Mouse (Mus musculus): ENCODE measurements around the gene Tapbp. TPM values are rescaled to one million over a fixed set of nuclear protein-coding genes. Genes with fewer than 3 reads are reported as not detected.
A peak's percentile ranks its signal among the peaks of the same experiment; 100 is the strongest.

The Tapbp gene
- polyA plus RNA-seq, 1 experiment = 30.5 TPM

DNA sequence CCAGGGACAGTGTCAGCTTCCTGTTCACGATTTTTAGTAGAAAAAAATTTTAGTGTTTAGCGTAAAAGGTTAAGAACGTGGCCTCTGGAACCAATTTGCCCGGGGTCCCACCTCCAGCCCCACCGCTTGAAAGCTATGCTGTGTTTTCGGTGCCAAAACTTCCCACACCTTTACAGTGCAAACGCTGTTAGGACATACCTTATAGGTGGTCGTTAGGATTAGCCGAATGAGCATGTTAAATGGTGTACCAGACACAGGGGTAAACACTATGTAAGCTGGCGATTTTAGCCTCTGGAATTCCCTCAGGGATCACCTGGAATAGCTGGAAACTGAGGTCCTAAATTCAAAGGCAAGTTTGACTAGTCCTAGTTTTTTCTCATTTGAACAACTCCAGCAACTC is 40.6 kb downstream of the Tapbp start:
- no peak for TF ChIP-seq MYOD1 (IDR thresholded peaks at IDR 0.05; ENCODE audit: control insufficient read depth, insufficient read length, low read depth)
- no peak for TF ChIP-seq USF1 (IDR thresholded peaks at IDR 0.05; ENCODE audit: low read depth)
- TF ChIP-seq CTCF (IDR thresholded peaks at IDR 0.05; ENCODE audit: control insufficient read depth, insufficient read depth, insufficient read length) = no peak
- no peak for TF ChIP-seq MYOG (IDR thresholded peaks at IDR 0.05; ENCODE audit: control insufficient read depth, extremely low read depth, insufficient read length)
- TF ChIP-seq FOSL1 (IDR thresholded peaks at IDR 0.05; ENCODE audit: insufficient read depth, low read length, poor library complexity, severe bottlenecking) = no peak
- no peak for TF ChIP-seq MAX (IDR thresholded peaks at IDR 0.05)
- no peak for TF ChIP-seq CEBPB (IDR thresholded peaks at IDR 0.05; ENCODE audit: low read depth)
- peaks cover 33% of the 10 kb centered on the region for H3K36me3 ChIP-seq (ENCODE audit: control insufficient read depth, insufficient read depth)
- peaks cover 48% of the 10 kb centered on the region for H3K79me2 ChIP-seq (ENCODE audit: control insufficient read depth, insufficient read depth)
- peak overlapping the region; percentile 83 for H3K4me3 ChIP-seq (ENCODE audit: insufficient read depth, poor library complexity, severe bottlenecking)
- peak overlapping the region; percentile 100 for H3ac ChIP-seq (ENCODE audit: control insufficient read depth, insufficient read length, low read depth)
- H3K27me3 ChIP-seq (ENCODE audit: control insufficient read depth, insufficient read depth, insufficient read length) = no peaks in the 10 kb centered on the region
- H3K79me3 ChIP-seq (ENCODE audit: low read depth) = peaks cover 36% of the 10 kb centered on the region

DNA sequence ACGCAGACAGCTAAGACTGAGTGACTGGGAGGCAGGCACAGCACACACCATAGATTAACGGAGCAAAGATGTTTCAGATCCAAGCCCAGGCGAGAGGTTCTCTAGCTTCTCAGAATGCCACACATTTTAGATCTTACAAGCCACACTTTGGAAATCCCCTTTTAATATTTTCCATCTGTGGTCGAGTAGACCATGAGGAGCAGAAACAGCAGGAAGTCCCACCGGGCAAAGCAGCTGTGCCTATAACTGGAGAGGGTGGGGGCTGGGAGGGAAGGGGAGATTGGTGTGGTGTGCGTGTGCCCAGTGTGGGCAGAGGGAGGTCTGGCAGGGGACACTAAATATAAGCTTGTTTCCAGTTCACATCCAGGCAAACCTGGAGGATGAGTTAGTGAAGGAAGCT is 41.8 kb downstream of the Tapbp start:
- peaks cover 36% of the 10 kb centered on the region for H3K79me3 ChIP-seq (ENCODE audit: low read depth)
- no peaks in the 10 kb centered on the region for H3K27me3 ChIP-seq (ENCODE audit: control insufficient read depth, insufficient read depth, insufficient read length)
- no peak overlapping the region for H3ac ChIP-seq (ENCODE audit: control insufficient read depth, insufficient read length, low read depth)
- H3K36me3 ChIP-seq (ENCODE audit: control insufficient read depth, insufficient read depth) = peaks cover 23% of the 10 kb centered on the region
- peaks cover 44% of the 10 kb centered on the region for H3K79me2 ChIP-seq (ENCODE audit: control insufficient read depth, insufficient read depth)
- H3K4me3 ChIP-seq (ENCODE audit: insufficient read depth, poor library complexity, severe bottlenecking) = no peak overlapping the region
- TF ChIP-seq CTCF (IDR thresholded peaks at IDR 0.05; ENCODE audit: control insufficient read depth, insufficient read depth, insufficient read length) (no peak), USF1 (IDR thresholded peaks at IDR 0.05; ENCODE audit: low read depth) (no peak), MYOG (IDR thresholded peaks at IDR 0.05; ENCODE audit: control insufficient read depth, extremely low read depth, insufficient read length) (no peak), CEBPB (IDR thresholded peaks at IDR 0.05; ENCODE audit: low read depth) (no peak)

GRCm38 (mm10) chr17:33958451-33958850 is 42.8 kb downstream of the Tapbp start:
- H3K79me3 ChIP-seq (ENCODE audit: low read depth) = peaks cover 28% of the 10 kb centered on the region
- H3K36me3 ChIP-seq (ENCODE audit: control insufficient read depth, insufficient read depth) = peaks cover 14% of the 10 kb centered on the region
- no peaks in the 10 kb centered on the region for H3K27me3 ChIP-seq (ENCODE audit: control insufficient read depth, insufficient read depth, insufficient read length)
- no peak for TF ChIP-seq MYOD1 (IDR thresholded peaks at IDR 0.05; ENCODE audit: control insufficient read depth, insufficient read length, low read depth)
- no peak overlapping the region for H3ac ChIP-seq (ENCODE audit: control insufficient read depth, insufficient read length, low read depth)
- no peak overlapping the region for H3K4me3 ChIP-seq (ENCODE audit: insufficient read depth, poor library complexity, severe bottlenecking)
- peaks cover 35% of the 10 kb centered on the region for H3K79me2 ChIP-seq (ENCODE audit: control insufficient read depth, insufficient read depth)

DNA sequence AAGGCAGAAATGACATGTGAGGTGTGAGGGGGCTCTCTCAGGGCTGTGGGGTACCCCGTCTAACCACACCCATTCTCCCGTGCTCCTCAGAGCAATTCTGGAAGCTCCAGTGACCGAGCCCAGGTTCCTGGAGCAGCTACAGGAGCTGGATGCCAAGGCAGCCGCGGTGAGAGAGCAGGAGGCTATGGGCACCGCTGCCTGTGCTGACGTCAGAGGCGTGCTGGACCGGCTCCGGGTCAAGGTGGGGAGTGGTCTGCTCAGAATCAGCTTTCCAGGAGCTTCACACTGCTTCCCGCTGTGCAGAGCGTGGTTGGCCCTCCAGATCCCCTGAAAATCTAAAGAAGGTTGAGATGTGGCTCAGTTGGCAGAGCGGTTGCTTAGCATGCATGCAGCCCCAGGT is 43.4 kb downstream of the Tapbp start:
- TF ChIP-seq FOSL1 (IDR thresholded peaks at IDR 0.05; ENCODE audit: insufficient read depth, low read length, poor library complexity, severe bottlenecking) (no peak), CTCF (IDR thresholded peaks at IDR 0.05; ENCODE audit: control insufficient read depth, insufficient read depth, insufficient read length) (no peak), CEBPB (IDR thresholded peaks at IDR 0.05; ENCODE audit: low read depth) (no peak), USF1 (IDR thresholded peaks at IDR 0.05; ENCODE audit: low read depth) (no peak), MAX (IDR thresholded peaks at IDR 0.05) (no peak), MYOD1 (IDR thresholded peaks at IDR 0.05; ENCODE audit: control insufficient read depth, insufficient read length, low read depth) (no peak), MYOG (IDR thresholded peaks at IDR 0.05; ENCODE audit: control insufficient read depth, extremely low read depth, insufficient read length) (no peak)
- H3K79me3 ChIP-seq (ENCODE audit: low read depth) = peaks cover 23% of the 10 kb centered on the region
- no peaks in the 10 kb centered on the region for H3K27me3 ChIP-seq (ENCODE audit: control insufficient read depth, insufficient read depth, insufficient read length)
- H3K4me3 ChIP-seq (ENCODE audit: insufficient read depth, poor library complexity, severe bottlenecking) = no peak overlapping the region
- H3K36me3 ChIP-seq (ENCODE audit: control insufficient read depth, insufficient read depth) = peaks cover 9% of the 10 kb centered on the region
- H3ac ChIP-seq (ENCODE audit: control insufficient read depth, insufficient read length, low read depth) = no peak overlapping the region
- peaks cover 28% of the 10 kb centered on the region for H3K79me2 ChIP-seq (ENCODE audit: control insufficient read depth, insufficient read depth)

DNA sequence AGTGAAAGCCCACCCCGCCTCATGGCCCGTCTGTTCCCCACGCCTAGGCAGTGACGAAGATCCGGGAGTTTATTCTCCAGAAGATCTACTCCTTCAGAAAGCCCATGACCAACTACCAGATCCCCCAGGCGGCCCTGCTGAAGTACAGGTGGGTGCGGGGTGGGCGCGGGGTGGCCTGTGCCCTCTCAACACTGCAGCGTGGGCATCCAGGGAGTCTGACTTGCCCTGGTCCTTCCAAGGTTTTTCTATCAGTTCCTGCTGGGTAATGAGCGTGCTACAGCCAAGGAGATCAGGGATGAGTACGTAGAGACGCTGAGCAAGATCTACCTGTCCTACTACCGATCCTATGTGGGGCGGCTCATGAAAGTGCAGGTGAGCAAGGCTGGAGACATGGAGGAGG is 44.2 kb downstream of the Tapbp start:
- Histone ChIP-seq H3K79me2 (ENCODE audit: control insufficient read depth, insufficient read depth) (peaks cover 20% of the 10 kb centered on the region), H3K4me3 (ENCODE audit: insufficient read depth, poor library complexity, severe bottlenecking) (no peak overlapping the region), H3K27me3 (ENCODE audit: control insufficient read depth, insufficient read depth, insufficient read length) (no peaks in the 10 kb centered on the region), H3K36me3 (ENCODE audit: control insufficient read depth, insufficient read depth) (peaks cover 1% of the 10 kb centered on the region), H3ac (ENCODE audit: control insufficient read depth, insufficient read length, low read depth) (no peak overlapping the region), H3K79me3 (ENCODE audit: low read depth) (peaks cover 14% of the 10 kb centered on the region)
- TF ChIP-seq MYOG (IDR thresholded peaks at IDR 0.05; ENCODE audit: control insufficient read depth, extremely low read depth, insufficient read length) (no peak), MYOD1 (IDR thresholded peaks at IDR 0.05; ENCODE audit: control insufficient read depth, insufficient read length, low read depth) (no peak), USF1 (IDR thresholded peaks at IDR 0.05; ENCODE audit: low read depth) (no peak), CTCF (IDR thresholded peaks at IDR 0.05; ENCODE audit: control insufficient read depth, insufficient read depth, insufficient read length) (no peak), FOSL1 (IDR thresholded peaks at IDR 0.05; ENCODE audit: insufficient read depth, low read length, poor library complexity, severe bottlenecking) (no peak), CEBPB (IDR thresholded peaks at IDR 0.05; ENCODE audit: low read depth) (no peak)

- H3K36me3 ChIP-seq (ENCODE audit: control insufficient read depth, insufficient read depth) = no peaks in the 10 kb centered on the region
- no peak overlapping the region for H3K4me3 ChIP-seq (ENCODE audit: insufficient read depth, poor library complexity, severe bottlenecking)
Observed at GRCm38 (mm10) chr17:33962876-33963275, 47.2 kb downstream of the Tapbp start.

More at GRCm38 (mm10) chr17:33962876-33963275, 47.2 kb downstream of the Tapbp start:
- no peak overlapping the region for H3ac ChIP-seq (ENCODE audit: control insufficient read depth, insufficient read length, low read depth)
- no peaks in the 10 kb centered on the region for H3K79me3 ChIP-seq (ENCODE audit: low read depth)
- TF ChIP-seq MYOG (IDR thresholded peaks at IDR 0.05; ENCODE audit: control insufficient read depth, extremely low read depth, insufficient read length) = no peak
- TF ChIP-seq CTCF (IDR thresholded peaks at IDR 0.05; ENCODE audit: control insufficient read depth, insufficient read depth, insufficient read length) = no peak
- TF ChIP-seq CEBPB (IDR thresholded peaks at IDR 0.05; ENCODE audit: low read depth) = no peak
- TF ChIP-seq FOSL1 (IDR thresholded peaks at IDR 0.05; ENCODE audit: insufficient read depth, low read length, poor library complexity, severe bottlenecking) = no peak
- no peaks in the 10 kb centered on the region for H3K79me2 ChIP-seq (ENCODE audit: control insufficient read depth, insufficient read depth)
- H3K27me3 ChIP-seq (ENCODE audit: control insufficient read depth, insufficient read depth, insufficient read length) = no peaks in the 10 kb centered on the region
